ENCODE assay signal across 24 mouse cellular contexts in genomic region chr16:26404070-26404469, GRCm38 (mm10). TPM values are rescaled to one million over a fixed set of nuclear protein-coding genes. Genes with fewer than 3 reads are reported as not detected.
DNase-seq lines count a peak whose midpoint lies in the region; ATAC-seq and TF ChIP-seq lines count a peak whose summit lies in the region.
"Had no signal": no experiment of that assay in that cellular context is flagged by ENCODE, and none has a peak within 500 bp of the region (broad histone marks: within the 10 kb centered on the region; RNA-seq: fewer than 3 reads in every experiment).

No protein-coding gene starts in this region.

- H3K27ac ChIP-seq in hindbrain, embryonic 13.5 days, result peak overlapping the region; percentile 4; the same call in 1 of the 2 replicates
- H3K27ac ChIP-seq in hindbrain, embryonic 16.5 days (ENCODE audit: low read depth, low read length), result no peak overlapping the region
- no peak overlapping the region for H3K27ac ChIP-seq in CH12.LX (ENCODE audit: insufficient read depth, low read depth)
- H3K27ac ChIP-seq in hindbrain, embryonic 14.5 days, result 0 out of 2 replicates have a peak overlapping the region, but pooled peaks have one; percentile 9
- H3K27ac ChIP-seq in forebrain, embryonic 15.5 days (replicated peaks), result no peak overlapping the region
- H3K27ac ChIP-seq: embryonic facial prominence, embryonic 12.5 days; gastrocnemius, adult 2 months; intestine, embryonic 15.5 days had no signal

- dilution Hi-C loops in CH12.LX (cut with MboI; ENCODE audit: extremely low pct_ligation_motif_present, extremely low pct_unique_long_range_greater_than_20kb, low sequenced_read_pairs), result no loop called here

- no peak for TF ChIP-seq RAD21 in CH12.LX (IDR thresholded peaks at IDR 0.05; ENCODE audit: low read depth, low read length)

- no peak overlapping the region for H3K4me2 ChIP-seq in hindbrain, embryonic 13.5 days
- H3K4me2 ChIP-seq in hindbrain, embryonic 16.5 days (ENCODE audit: low read length), result no peak overlapping the region
- no peak overlapping the region for H3K4me2 ChIP-seq in CH12.LX (ENCODE audit: insufficient read depth, low read depth, poor library complexity, severe bottlenecking)
- H3K4me2 ChIP-seq in hindbrain, embryonic 14.5 days (replicated peaks), result no peak overlapping the region
- H3K4me2 ChIP-seq in forebrain, embryonic 15.5 days (replicated peaks), result no peak overlapping the region
- H3K4me2 ChIP-seq: embryonic facial prominence, embryonic 12.5 days; heart, embryonic 12.5 days; intestine, embryonic 15.5 days had no signal

- TF ChIP-seq POLR2A in CH12.LX (IDR thresholded peaks at IDR 0.05; ENCODE audit: low read depth, low read length), result no peak

- H3K9ac ChIP-seq in hindbrain, embryonic 13.5 days, result no peak overlapping the region
- H3K9ac ChIP-seq in hindbrain, embryonic 16.5 days (ENCODE audit: low read depth, low read length), result no peak overlapping the region
- H3K9ac ChIP-seq in CH12.LX (ENCODE audit: insufficient read depth, low read depth), result no peak overlapping the region
- H3K9ac ChIP-seq in hindbrain, embryonic 14.5 days, result no peak overlapping the region
- H3K9ac ChIP-seq in forebrain, embryonic 15.5 days (replicated peaks), result no peak overlapping the region
- H3K9ac ChIP-seq: embryonic facial prominence, embryonic 12.5 days; heart, embryonic 12.5 days; intestine, embryonic 15.5 days had no signal

- no peaks in the 10 kb centered on the region for H3K27me3 ChIP-seq in hindbrain, embryonic 13.5 days
- no peaks in the 10 kb centered on the region for H3K27me3 ChIP-seq in hindbrain, embryonic 16.5 days (replicated peaks; ENCODE audit: control insufficient read depth, insufficient read depth, low read length)
- no peaks in the 10 kb centered on the region for H3K27me3 ChIP-seq in CH12.LX (replicated peaks)
- H3K27me3 ChIP-seq in hindbrain, embryonic 14.5 days (ENCODE audit: control insufficient read depth, insufficient read depth, low read length), result no peaks in the 10 kb centered on the region
- no peaks in the 10 kb centered on the region for H3K27me3 ChIP-seq in forebrain, embryonic 15.5 days
- H3K27me3 ChIP-seq: embryonic facial prominence, embryonic 12.5 days; heart, embryonic 12.5 days; intestine, embryonic 15.5 days had no signal

- in situ Hi-C loops in CH12.LX (cut with MboI; ENCODE audit: low pct_ligation_motif_present, low pct_unique_long_range_greater_than_20kb, low sequenced_read_pairs), result no loop called here

- no peak for TF ChIP-seq CTCF in CH12.LX (conservative IDR thresholded peaks at IDR 0.05 in 1 of 2, IDR thresholded peaks at IDR 0.05 in 1 of 2; ENCODE audit: low read depth in 2 of 2, low read length in 2 of 2)

- peak; percentile 5 for DNase-seq in CH12.LX (ENCODE audit: extremely low read depth)
- DNase-seq in hindbrain, embryonic 14.5 days (ENCODE audit: low spot score), result no peak
- no peak for DNase-seq in cerebellum, adult 9-10 months
- DNase-seq: adrenal gland, postnatal 10 days; cerebellum, adult 11 months; cerebellum, adult 8-10 months; cerebellum, postnatal 25 days; gastrocnemius, adult 2 months; gastrocnemius, postnatal 25 days had no signal

- H3K79me2 ChIP-seq in CH12.LX (replicated peaks; ENCODE audit: control insufficient read depth, extremely low read depth, insufficient read depth, poor library complexity, severe bottlenecking), result no peaks in the 10 kb centered on the region

- TF ChIP-seq EP300 in CH12.LX (IDR thresholded peaks at IDR 0.05; ENCODE audit: low read length), result no peak

- no peak overlapping the region for H3K4me3 ChIP-seq in hindbrain, embryonic 13.5 days
- H3K4me3 ChIP-seq in hindbrain, embryonic 16.5 days (ENCODE audit: low read length), result no peak overlapping the region
- H3K4me3 ChIP-seq in CH12.LX (replicated peaks in 1 of 3; ENCODE audit: low read depth in 2 of 3, low read length in 2 of 3, poor library complexity in 1 of 3), result no peak overlapping the region
- H3K4me3 ChIP-seq in hindbrain, embryonic 14.5 days (replicated peaks; ENCODE audit: low read length), result no peak overlapping the region
- H3K4me3 ChIP-seq in forebrain, embryonic 15.5 days, result no peak overlapping the region
- H3K4me3 ChIP-seq: embryonic facial prominence, embryonic 12.5 days; gastrocnemius, adult 2 months; heart, embryonic 12.5 days; intestine, embryonic 15.5 days had no signal

- H3K36me3 ChIP-seq in hindbrain, embryonic 13.5 days, result no peaks in the 10 kb centered on the region
- H3K36me3 ChIP-seq in hindbrain, embryonic 16.5 days (ENCODE audit: control insufficient read depth, insufficient read depth, low read length), result no peaks in the 10 kb centered on the region
- no peaks in the 10 kb centered on the region for H3K36me3 ChIP-seq in CH12.LX (replicated peaks in 1 of 2; ENCODE audit: control insufficient read depth in 1 of 2, insufficient read depth in 1 of 2, low read length in 1 of 2)
- H3K36me3 ChIP-seq in hindbrain, embryonic 14.5 days (replicated peaks; ENCODE audit: control insufficient read depth, insufficient read depth), result no peaks in the 10 kb centered on the region
- no peaks in the 10 kb centered on the region for H3K36me3 ChIP-seq in forebrain, embryonic 15.5 days
- H3K36me3 ChIP-seq: embryonic facial prominence, embryonic 12.5 days; G1E; heart, embryonic 12.5 days; intestine, embryonic 15.5 days had no signal

- 29% methylated on average over 1 of the region's 1 CpGs for WGBS in hindbrain, embryonic 13.5 days
- 28% methylated on average over 1 of the region's 1 CpGs for WGBS in hindbrain, embryonic 16.5 days
- WGBS in hindbrain, embryonic 14.5 days, result 17% methylated on average over 1 of the region's 1 CpGs
- 87% methylated on average over 1 of the region's 1 CpGs for WGBS in forebrain, embryonic 15.5 days

- no peak for ATAC-seq in hindbrain, embryonic 13.5 days (ENCODE audit: low FRiP score)
- ATAC-seq in hindbrain, embryonic 16.5 days, result no peak
- peak; percentile 11; the same call in 1 of the 2 replicates for ATAC-seq in hindbrain, embryonic 14.5 days (ENCODE audit: low FRiP score)
- ATAC-seq in forebrain, embryonic 15.5 days (replicated peaks), result no peak
- ATAC-seq: forebrain, embryonic 16.5 days; intestine, embryonic 15.5 days had no signal

- H3K4me1 ChIP-seq in hindbrain, embryonic 13.5 days (replicated peaks), result no peaks in the 10 kb centered on the region
- no peaks in the 10 kb centered on the region for H3K4me1 ChIP-seq in hindbrain, embryonic 16.5 days (ENCODE audit: control insufficient read depth, insufficient read depth, low read depth, low read length)
- H3K4me1 ChIP-seq in CH12.LX (ENCODE audit: control insufficient read depth in 1 of 2, insufficient read depth in 2 of 2), result peaks cover 0 to 18% of the 10 kb centered on the region in 2 experiments; a peak in 2 of 4 replicates
- no peaks in the 10 kb centered on the region for H3K4me1 ChIP-seq in hindbrain, embryonic 14.5 days (replicated peaks; ENCODE audit: control insufficient read depth, insufficient read depth, low read length)
- H3K4me1 ChIP-seq in forebrain, embryonic 15.5 days, result no peaks in the 10 kb centered on the region
- H3K4me1 ChIP-seq: heart, embryonic 12.5 days; intestine, embryonic 15.5 days had no signal

- H3K9me3 ChIP-seq in hindbrain, embryonic 13.5 days, result no peaks in the 10 kb centered on the region
- no peaks in the 10 kb centered on the region for H3K9me3 ChIP-seq in hindbrain, embryonic 16.5 days (ENCODE audit: control insufficient read depth, low read length)
- H3K9me3 ChIP-seq in CH12.LX (replicated peaks; ENCODE audit: low read length), result no peaks in the 10 kb centered on the region
- no peaks in the 10 kb centered on the region for H3K9me3 ChIP-seq in hindbrain, embryonic 14.5 days (ENCODE audit: control insufficient read depth, low read length)
- no peaks in the 10 kb centered on the region for H3K9me3 ChIP-seq in forebrain, embryonic 15.5 days
- H3K9me3 ChIP-seq: embryonic facial prominence, embryonic 12.5 days; G1E; heart, embryonic 12.5 days; intestine, embryonic 15.5 days had no signal

TF ChIP-seq in CH12.LX, 34 proteins besides CTCF, POLR2A, EP300 and RAD21:
- no peak for TF ChIP-seq UBTF (IDR thresholded peaks at IDR 0.05; ENCODE audit: low read depth, low read length)

RNA-seq across cellular contexts. Expression of gene Cldn1, which starts 32.4 kb away (rescaled TPM):
- polyA plus RNA-seq in hindbrain, embryonic 13.5 days (2015; fragmentation: Nextera tagmentation; extraction: Ambion mirVana), result 6.0 and 9.8 TPM in 2 replicates
- polyA plus RNA-seq in hindbrain, embryonic 16.5 days (2015; fragmentation: Nextera tagmentation; extraction: Ambion mirVana), result 10.4 and 11.4 TPM in 2 replicates
- total RNA-seq in CH12.LX (2012; rRNA removed), result not detected in 2 replicates
- total RNA-seq in CH12.LX (2014; rRNA removed), result not detected in 2 replicates
- polyA plus RNA-seq in CH12.LX (2012; ENCODE audit: insufficient read length, low read depth), result not detected in 2 replicates
- polyA plus RNA-seq in hindbrain, embryonic 14.5 days (2014; fragmentation: Nextera tagmentation; extraction: Ambion mirVana), result 12.2 and 12.9 TPM in 2 replicates
- 2.2 and 5.2 TPM in 2 replicates for polyA plus RNA-seq in forebrain, embryonic 15.5 days (2015; fragmentation: Nextera tagmentation; extraction: Ambion mirVana)
- polyA plus RNA-seq: G1E had no signal

RNA-seq across cellular contexts. Expression of gene Cldn16, which starts 58.9 kb away (rescaled TPM):
- polyA plus RNA-seq in hindbrain, embryonic 13.5 days (2015; fragmentation: Nextera tagmentation; extraction: Ambion mirVana), result not detected in 2 replicates
- polyA plus RNA-seq in hindbrain, embryonic 16.5 days (2015; fragmentation: Nextera tagmentation; extraction: Ambion mirVana), result not detected in 2 replicates
- not detected in 2 replicates for total RNA-seq in CH12.LX (2012; rRNA removed)
- total RNA-seq in CH12.LX (2014; rRNA removed), result not detected in 2 replicates
- not detected in 2 replicates for polyA plus RNA-seq in CH12.LX (2012; ENCODE audit: insufficient read length, low read depth)
- not detected in 2 replicates for polyA plus RNA-seq in hindbrain, embryonic 14.5 days (2014; fragmentation: Nextera tagmentation; extraction: Ambion mirVana)
- not detected in 2 replicates for polyA plus RNA-seq in forebrain, embryonic 15.5 days (2015; fragmentation: Nextera tagmentation; extraction: Ambion mirVana)
- total RNA-seq: adrenal gland, postnatal 10 days; G1E; gastrocnemius, adult 2 months; gastrocnemius, postnatal 25 days; granulocyte monocyte progenitor cell, adult 5-6 weeks; heart, adult 8-10 months; heart, postnatal 25 days had no signal
- polyA plus RNA-seq: brain, embryonic 14.5 days; cortical plate, adult 2 months; embryonic facial prominence, embryonic 12.5 days; forebrain, embryonic 11.5 days; forebrain, embryonic 16.5 days; G1E; heart, embryonic 12.5 days; heart, embryonic 16.5 days; intestine, embryonic 15.5 days had no signal

Comparison
In these comparisons a context has a peak if more than half of its experiments do, and no peak if none do; other contexts are left out.
1. H3K27ac ChIP-seq: peak in hindbrain, embryonic 13.5 days (single experiment) and hindbrain, embryonic 14.5 days (single experiment); none in hindbrain, embryonic 16.5 days (single experiment), CH12.LX (single experiment) and forebrain, embryonic 15.5 days (single experiment).